Mouse (Mus musculus) CD4-positive, CD25-positive, alpha-beta regulatory T cell, adult 9 weeks (primary cell): ENCODE results near the gene Dnajc2. TPM values are rescaled to one million over a fixed set of nuclear protein-coding genes. Genes with fewer than 3 reads are reported as not detected.

ENCODE experiments used
- polyA plus RNA-seq: library from polyadenylated mRNA; unstranded; fragments of 100-300 nt; shearing (Covaris generic); gene quantifications from one replicate; pipeline ENCODE4 v1.2.1, GENCODE M21; 2017

The Dnajc2 gene
- polyA plus RNA-seq: 34.4 TPM

DNA sequence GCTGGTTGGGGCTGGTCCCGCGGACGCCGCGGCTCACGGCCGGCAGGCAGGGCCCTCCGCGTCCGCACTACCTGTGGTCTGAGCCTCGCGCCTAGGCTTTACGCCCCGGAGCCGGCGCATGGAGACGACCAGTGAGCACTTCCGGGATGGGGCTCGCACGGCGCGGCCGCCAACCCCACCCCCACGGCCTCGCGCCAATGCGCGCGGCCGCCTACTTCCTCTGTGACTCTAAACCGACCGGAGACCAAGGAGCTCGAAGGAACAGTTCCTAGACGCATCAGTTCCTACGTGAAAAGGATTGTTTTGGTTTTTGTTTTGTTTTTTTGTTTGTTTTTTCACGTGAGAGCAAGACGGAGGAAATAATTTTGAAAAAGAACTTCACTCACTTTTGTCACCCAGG is at the start of gene Dnajc2, which contains the start of gene Psmc2:
Gene Dnajc2 (minus strand): TSS at position 199 of the 400 bp plus-strand sequence.
Gene Psmc2 (plus strand): TSS at position 231 of the 400 bp plus-strand sequence.

DNA sequence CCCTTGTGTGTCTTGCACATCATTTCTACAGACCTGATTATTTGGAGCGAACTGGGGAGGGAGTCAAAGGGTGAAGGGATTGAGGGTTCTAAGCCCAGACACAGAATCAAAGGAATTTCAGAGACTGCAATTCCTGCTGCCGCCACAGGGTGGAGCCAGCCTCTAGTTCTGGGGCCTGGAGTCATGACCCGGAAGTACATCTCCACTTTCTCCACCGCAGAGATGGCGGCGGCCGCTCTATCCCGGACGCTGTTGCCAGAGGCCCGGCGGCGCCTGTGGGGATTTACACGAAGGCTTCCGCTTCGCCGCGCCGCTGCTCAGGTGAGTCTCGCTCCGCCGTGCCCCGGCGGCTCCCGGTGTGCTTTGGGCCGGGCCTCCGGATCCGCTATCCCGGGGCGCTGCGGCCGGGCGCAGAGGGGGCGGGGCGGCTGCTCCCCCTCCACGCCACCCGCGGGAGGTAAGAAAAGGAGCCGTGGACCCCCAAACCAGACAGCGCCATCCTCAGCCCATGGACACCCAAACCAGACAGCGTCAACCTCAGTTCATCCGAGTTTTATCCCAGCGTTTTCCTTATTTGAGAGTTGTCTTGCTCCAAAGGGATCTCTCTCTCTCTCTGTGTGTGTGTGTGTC is 48.0 kb downstream of the Dnajc2 start, which contains the start of gene Pmpcb:
Gene Pmpcb (plus strand): TSS at position 186 of the 630 bp plus-strand sequence.

Other genes with a start within 250 kb of the Dnajc2 start
- gene Lrrc17, start 241.7 kb downstream of the Dnajc2 start, polyA plus RNA-seq: not detected
- gene Fbxl13, start 139.6 kb downstream of the Dnajc2 start, polyA plus RNA-seq: not detected
- 22.9 TPM for gene Armc10, start 139.4 kb downstream of the Dnajc2 start, polyA plus RNA-seq
- 4.5 TPM for gene Napepld, start 83.9 kb downstream of the Dnajc2 start, polyA plus RNA-seq
- gene Pmpcb, start 48.1 kb downstream of the Dnajc2 start, polyA plus RNA-seq: 74.9 TPM
- gene Psmc2, start within 50 bp of the Dnajc2 start, polyA plus RNA-seq: 163 TPM
- gene Slc26a5, start 80.4 kb upstream of the Dnajc2 start, polyA plus RNA-seq: not detected